Mouse (Mus musculus) forebrain, embryonic 15.5 days (tissue): ENCODE measurements around the gene Fam214a. TPM values are rescaled to one million over a fixed set of nuclear protein-coding genes. Genes with fewer than 3 reads are reported as not detected.

Experiments used
- ATAC-seq: fragments of 200-750 bp; cut with Nextera tagmentation; replicated peaks from 2 replicates; pipeline ENCODE4 v1.8.0; 2017; ENCODE audit warnings: mild to moderate bottlenecking, moderate TSS enrichment, moderate library complexity
- H3K27ac ChIP-seq: fragments of 300-500 bp; sonication (generic); replicated peaks from 2 replicates; pipeline ENCODE4 v1.5.1; 2015; ENCODE audit warnings: mild to moderate bottlenecking, inconsistent platforms
- H3K27me3 ChIP-seq: fragments of 300-500 bp; sonication (generic); 2 replicates; pipeline ENCODE4 v1.6.1; 2015; ENCODE audit warnings: inconsistent platforms
- H3K36me3 ChIP-seq: fragments of 300-500 bp; sonication (generic); 2 replicates; pipeline ENCODE4 v1.6.1; 2015; ENCODE audit warnings: mild to moderate bottlenecking, inconsistent platforms
- H3K4me1 ChIP-seq: fragments of 300-500 bp; sonication (generic); 2 replicates; pipeline ENCODE4 v1.6.1; 2015; ENCODE audit warnings: inconsistent platforms
- H3K4me2 ChIP-seq: fragments of 300-500 bp; sonication (generic); replicated peaks from 2 replicates; pipeline ENCODE4 v1.6.1; 2015; ENCODE audit warnings: mild to moderate bottlenecking, inconsistent platforms
- H3K4me3 ChIP-seq: fragments of 300-500 bp; sonication (generic); 2 replicates; pipeline ENCODE4 v1.5.1; 2015; ENCODE audit warnings: mild to moderate bottlenecking, inconsistent platforms
- H3K9ac ChIP-seq: fragments of 300-500 bp; sonication (generic); replicated peaks from 2 replicates; pipeline ENCODE4 v1.6.1; 2015; ENCODE audit warnings: mild to moderate bottlenecking, inconsistent platforms
- H3K9me3 ChIP-seq: fragments of 300-500 bp; sonication (generic); 2 replicates; pipeline ENCODE4 v1.6.1; 2016; ENCODE audit warnings: inconsistent platforms
- WGBS: fragments of 180-500 bp; shearing (Covaris S2); methylation state at CpG from one replicate; pipeline ENCODE4 v1.1.7; 2015; ENCODE audit warnings: mixed read lengths; 5-methylcytosine and 5-hydroxymethylcytosine counted together
- polyA plus RNA-seq: library from polyadenylated mRNA; unstranded; fragments of >200 nt; fragmentation: Nextera tagmentation; extraction: Ambion mirVana; gene quantifications from 2 replicates; pipeline ENCODE4 v1.2.1, GENCODE M21; 2015

The Fam214a gene
- polyA plus RNA-seq, 1 experiment from 2014 or later, result 29.8 TPM

GRCm38 (mm10) chr9:74923291-74923977, 29.2 kb upstream of the Fam214a start:
- peaks cover 14% of the 10 kb centered on the region for H3K4me1 ChIP-seq
- H3K4me2 ChIP-seq, result no peak overlapping the region
- no peak overlapping the region for H3K4me3 ChIP-seq
- H3K9me3 ChIP-seq, result no peaks in the 10 kb centered on the region
- no peaks in the 10 kb centered on the region for H3K27me3 ChIP-seq
- WGBS, result 91% methylated on average over 6 of the region's 6 CpGs
- no peaks in the 10 kb centered on the region for H3K36me3 ChIP-seq
- H3K9ac ChIP-seq, result no peak overlapping the region
- H3K27ac ChIP-seq, result no peak overlapping the region
- ATAC-seq, result no peak

- Histone ChIP-seq H3K9me3 (no peaks in the 10 kb centered on the region), H3K4me3 (no peak overlapping the region), H3K27me3 (no peaks in the 10 kb centered on the region), H3K4me1 (peaks cover 14% of the 10 kb centered on the region), H3K9ac (no peak overlapping the region), H3K27ac (0 out of 2 replicates have a peak overlapping the region, but pooled peaks have one; percentile 1), H3K36me3 (no peaks in the 10 kb centered on the region), H3K4me2 (no peak overlapping the region)
- 4% methylated on average over 10 of the region's 10 CpGs for WGBS
- ATAC-seq, result peak; percentile 67
Measured at GRCm38 (mm10) chr9:74925220-74925769, 27.4 kb upstream of the Fam214a start.

- no peak overlapping the region for H3K4me2 ChIP-seq
- peaks cover 8% of the 10 kb centered on the region for H3K4me1 ChIP-seq
- H3K27me3 ChIP-seq, result no peaks in the 10 kb centered on the region
- no peak overlapping the region for H3K4me3 ChIP-seq
- WGBS, result 94% methylated on average over 4 of the region's 4 CpGs
- no peaks in the 10 kb centered on the region for H3K9me3 ChIP-seq
- ATAC-seq, result no peak
- H3K27ac ChIP-seq, result no peak overlapping the region
- H3K36me3 ChIP-seq, result no peaks in the 10 kb centered on the region
- H3K9ac ChIP-seq, result no peak overlapping the region
Measured at GRCm38 (mm10) chr9:74929981-74930423, 22.7 kb upstream of the Fam214a start.

- ATAC-seq, result no peak
- Histone ChIP-seq H3K4me2 (no peak overlapping the region), H3K9me3 (no peaks in the 10 kb centered on the region), H3K4me3 (no peak overlapping the region), H3K9ac (no peak overlapping the region), H3K27me3 (no peaks in the 10 kb centered on the region), H3K4me1 (peaks cover 2% of the 10 kb centered on the region), H3K36me3 (no peaks in the 10 kb centered on the region), H3K27ac (no peak overlapping the region)
- 78% methylated on average over 5 of the region's 5 CpGs for WGBS
Measured at GRCm38 (mm10) chr9:74930653-74931052, 22.0 kb upstream of the Fam214a start.

GRCm38 (mm10) chr9:74935289-74935688, 17.4 kb upstream of the Fam214a start:
- H3K27ac ChIP-seq, result no peak overlapping the region
- ATAC-seq, result no peak
- H3K9ac ChIP-seq, result no peak overlapping the region
- H3K4me3 ChIP-seq, result no peak overlapping the region
- no peak overlapping the region for H3K4me2 ChIP-seq
- H3K36me3 ChIP-seq, result no peaks in the 10 kb centered on the region
- H3K27me3 ChIP-seq, result no peaks in the 10 kb centered on the region
- no peaks in the 10 kb centered on the region for H3K4me1 ChIP-seq
- no peaks in the 10 kb centered on the region for H3K9me3 ChIP-seq
- 83% methylated on average over 3 of the region's 3 CpGs for WGBS

- ATAC-seq, result no peak
- H3K27me3 ChIP-seq, result no peaks in the 10 kb centered on the region
- H3K9me3 ChIP-seq, result no peaks in the 10 kb centered on the region
- H3K4me1 ChIP-seq, result no peaks in the 10 kb centered on the region
- no peak overlapping the region for H3K27ac ChIP-seq
- H3K36me3 ChIP-seq, result no peaks in the 10 kb centered on the region
- H3K9ac ChIP-seq, result no peak overlapping the region
- H3K4me2 ChIP-seq, result no peak overlapping the region
- 91% methylated on average over 3 of the region's 3 CpGs for WGBS
- H3K4me3 ChIP-seq, result no peak overlapping the region
Measured at GRCm38 (mm10) chr9:74937761-74938160, 14.9 kb upstream of the Fam214a start.

GRCm38 (mm10) chr9:74938670-74939534, 13.8 kb upstream of the Fam214a start:
- no peak for ATAC-seq
- H3K9me3 ChIP-seq, result no peaks in the 10 kb centered on the region
- no peak overlapping the region for H3K9ac ChIP-seq
- H3K4me1 ChIP-seq, result no peaks in the 10 kb centered on the region
- H3K4me2 ChIP-seq, result no peak overlapping the region
- H3K27ac ChIP-seq, result no peak overlapping the region
- H3K27me3 ChIP-seq, result no peaks in the 10 kb centered on the region
- H3K4me3 ChIP-seq, result no peak overlapping the region
- no peaks in the 10 kb centered on the region for H3K36me3 ChIP-seq
- WGBS, result 90% methylated on average over 12 of the region's 12 CpGs

GRCm38 (mm10) chr9:74946713-74947402, 5.8 kb upstream of the Fam214a start:
- Histone ChIP-seq H3K4me2 (no peak overlapping the region), H3K9ac (no peak overlapping the region), H3K4me1 (no peaks in the 10 kb centered on the region), H3K4me3 (no peak overlapping the region), H3K27me3 (no peaks in the 10 kb centered on the region), H3K9me3 (no peaks in the 10 kb centered on the region), H3K27ac (no peak overlapping the region), H3K36me3 (no peaks in the 10 kb centered on the region)
- no peak for ATAC-seq
- WGBS, result 88% methylated on average over 8 of the region's 8 CpGs

- WGBS, result 31% methylated on average over 3 of the region's 3 CpGs
- no peak for ATAC-seq
- H3K4me2 ChIP-seq, result no peak overlapping the region
Measured at GRCm38 (mm10) chr9:74951491-74951890, 1.2 kb upstream of the Fam214a start.

GRCm38 (mm10) chr9:74952106-74952505, 578 bp upstream of the Fam214a start:
- H3K9ac ChIP-seq, result peak overlapping the region; percentile 79; the same call in 1 of the 2 replicates
- WGBS, result 53% methylated on average over 5 of the region's 5 CpGs
- peak overlapping the region; percentile 86 for H3K4me3 ChIP-seq
- H3K27me3 ChIP-seq, result no peaks in the 10 kb centered on the region
- 0 out of 2 replicates have a peak, but pooled peaks cover 2% of the 10 kb centered on the region for H3K36me3 ChIP-seq
- H3K4me1 ChIP-seq, result peaks cover 14% of the 10 kb centered on the region
- H3K9me3 ChIP-seq, result no peaks in the 10 kb centered on the region
- peak overlapping the region; percentile 74 for H3K4me2 ChIP-seq
- no peak for ATAC-seq
- peak overlapping the region; percentile 94 for H3K27ac ChIP-seq

More at GRCm38 (mm10) chr9:74951491-74951890, 1.2 kb upstream of the Fam214a start:
- Histone ChIP-seq H3K27me3 (no peaks in the 10 kb centered on the region), H3K27ac (no peak overlapping the region), H3K9me3 (no peaks in the 10 kb centered on the region), H3K36me3 (0 out of 2 replicates have a peak, but pooled peaks cover 2% of the 10 kb centered on the region), H3K9ac (no peak overlapping the region), H3K4me1 (peaks cover 14% of the 10 kb centered on the region), H3K4me3 (no peak overlapping the region)

GRCm38 (mm10) chr9:74953265-74953958, 728 bp downstream of the Fam214a start:
- peak overlapping the region; percentile 86 for H3K4me3 ChIP-seq
- 0 out of 2 replicates have a peak, but pooled peaks cover 2% of the 10 kb centered on the region for H3K36me3 ChIP-seq
- peaks cover 14% of the 10 kb centered on the region for H3K4me1 ChIP-seq
- WGBS, result 6% methylated on average over 29 of the region's 31 CpGs
- H3K9ac ChIP-seq, result peak overlapping the region; percentile 79
- peak overlapping the region; percentile 94 for H3K27ac ChIP-seq
- peak overlapping the region; percentile 74 for H3K4me2 ChIP-seq
- H3K27me3 ChIP-seq, result no peaks in the 10 kb centered on the region
- no peaks in the 10 kb centered on the region for H3K9me3 ChIP-seq
- ATAC-seq, result no peak; the same call in 1 of the 2 replicates
